Mouse (Mus musculus) adrenal gland, postnatal 36 days (tissue): ENCODE data around the gene Sept9. TPM values are rescaled to one million over a fixed set of nuclear protein-coding genes. Genes with fewer than 3 reads are reported as not detected.
A peak's percentile ranks its signal among the peaks of the same experiment; 100 is the strongest.

ENCODE experiments used
- DNase-seq, 2 experiments: peaks; one replicate each; pipeline ENCODE4 v3.0.0; 2021; ENCODE audit warnings: mixed read lengths in 1 of 2
- total RNA-seq, 2 experiments: library from RNA; stranded (reverse); gene quantifications; 2 replicates each; pipeline ENCODE4 v1.2.3; 2021

Sept9 gene
- total RNA-seq, 2 experiments from 2014 or later: 117 to 134 TPM

DNA sequence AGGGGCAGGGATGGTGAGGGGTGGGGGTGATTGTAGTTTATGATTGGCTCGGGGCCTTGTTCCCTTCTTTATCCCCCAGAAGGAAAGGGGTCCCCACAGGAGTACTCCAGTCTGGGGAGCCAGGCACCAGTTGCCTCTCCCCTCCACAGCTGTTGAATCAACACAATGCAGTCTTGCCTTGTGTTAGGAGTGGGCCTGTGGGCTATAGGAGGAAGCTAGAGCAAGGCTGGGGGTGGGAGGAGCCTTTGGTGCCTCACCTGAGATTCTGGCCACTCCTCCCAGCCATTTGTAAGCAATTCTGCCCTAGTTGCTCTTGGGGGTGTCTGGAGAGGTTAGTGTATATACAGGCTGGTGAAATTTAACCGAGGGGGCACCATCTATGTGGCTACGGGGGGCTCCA, 88.3 kb downstream of the Sept9 start:
- DNase-seq: no peak

DNA sequence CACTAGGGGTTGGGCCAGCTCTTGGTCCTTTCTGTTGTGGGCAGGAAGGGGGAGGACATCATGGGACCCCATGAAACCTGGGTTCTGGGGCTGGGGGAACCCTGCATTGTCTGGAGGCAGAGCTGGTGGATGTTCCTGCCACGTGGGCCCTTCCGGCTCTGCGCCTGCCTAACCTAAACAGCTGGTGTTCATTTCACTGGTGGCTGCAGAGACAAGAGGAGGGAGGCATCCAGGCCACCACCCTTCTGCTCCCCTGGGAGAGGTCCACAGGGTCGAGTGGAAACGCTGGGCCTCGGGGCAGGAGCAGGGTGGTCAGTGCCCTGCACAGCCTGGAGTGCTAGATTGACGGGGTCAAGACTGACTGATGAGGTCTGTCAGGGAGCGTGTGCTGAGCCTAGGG, 89.3 kb downstream of the Sept9 start:
- no peak for DNase-seq

DNA sequence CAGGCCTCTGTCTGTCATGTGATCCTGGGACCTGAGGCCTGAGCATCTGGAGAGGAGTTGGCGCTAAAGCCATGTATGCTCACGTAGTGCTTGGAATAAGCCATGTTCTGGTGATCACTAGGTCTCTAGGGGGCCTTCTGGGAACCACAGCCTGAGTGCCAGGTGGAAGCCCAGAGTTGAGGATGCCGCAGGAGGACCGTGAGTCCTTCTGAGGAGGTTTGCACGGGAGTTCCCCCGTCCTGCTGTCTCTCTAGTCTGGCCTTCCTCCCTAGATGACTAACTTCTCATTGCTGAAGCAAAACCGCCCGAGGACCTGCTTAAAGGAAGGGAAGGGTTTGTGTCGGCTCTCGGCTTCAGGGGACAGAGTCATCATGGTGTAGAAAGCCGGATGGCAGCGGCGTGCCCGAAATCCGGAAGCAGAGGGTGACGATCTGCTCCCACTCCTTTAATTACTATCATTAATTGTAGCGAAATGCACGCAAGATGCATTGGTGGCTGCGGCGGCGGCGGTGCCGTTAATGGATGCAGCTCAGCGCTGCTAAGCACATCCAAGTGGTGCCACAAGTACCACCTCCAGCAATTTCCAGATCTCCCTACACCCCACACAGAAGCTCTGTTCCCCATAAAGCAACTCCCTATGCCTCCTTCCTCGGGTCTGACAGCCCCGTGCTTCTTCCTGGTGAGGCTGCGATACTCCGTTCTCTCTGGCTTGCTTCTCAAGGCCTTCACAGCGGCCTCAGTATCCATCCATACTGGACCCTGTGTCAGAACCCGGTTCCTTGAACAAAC, 92.0 kb downstream of the Sept9 start:
- no peak for DNase-seq

DNA sequence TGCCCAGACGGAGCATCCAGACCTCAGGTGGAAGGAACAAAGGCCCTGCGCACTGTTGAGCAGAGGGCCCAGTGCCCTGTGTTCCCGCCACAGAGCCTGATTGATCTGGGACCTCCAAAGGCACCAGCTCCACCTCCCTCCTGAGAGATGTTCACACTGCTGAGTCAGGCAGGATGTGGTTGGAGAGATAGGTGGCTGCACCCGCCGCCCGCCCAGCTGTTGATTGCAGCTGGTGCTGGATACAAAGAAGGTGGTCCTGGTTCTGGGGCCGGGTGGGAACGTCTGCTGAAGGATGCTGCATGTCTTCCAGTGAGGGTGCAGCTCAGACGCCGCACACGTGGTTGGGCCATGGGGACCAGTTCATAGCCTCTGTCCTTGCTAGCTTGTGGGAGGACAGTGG, 93.0 kb downstream of the Sept9 start:
- no peak for DNase-seq

DNA sequence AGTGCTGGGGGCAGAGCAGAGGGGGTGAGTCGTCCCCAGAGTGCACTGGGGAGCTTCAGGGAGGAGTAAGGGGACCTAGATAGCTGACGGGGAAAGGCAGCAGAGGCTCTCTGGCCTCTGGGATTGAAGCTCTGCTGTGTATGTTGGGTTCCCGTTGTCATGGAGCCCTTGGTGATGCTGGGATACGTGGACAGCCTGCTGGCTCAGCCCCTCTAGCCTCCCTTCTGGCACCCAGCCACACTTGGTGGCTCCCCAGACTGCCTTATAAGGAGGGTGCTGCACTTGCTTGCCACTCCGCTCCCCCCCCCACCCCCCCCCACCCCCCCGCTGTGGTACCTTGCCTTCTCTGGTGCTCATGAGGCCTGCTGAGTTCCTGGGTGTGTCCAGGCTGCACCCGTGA, 95.8 kb downstream of the Sept9 start:
- no peak for DNase-seq

DNA sequence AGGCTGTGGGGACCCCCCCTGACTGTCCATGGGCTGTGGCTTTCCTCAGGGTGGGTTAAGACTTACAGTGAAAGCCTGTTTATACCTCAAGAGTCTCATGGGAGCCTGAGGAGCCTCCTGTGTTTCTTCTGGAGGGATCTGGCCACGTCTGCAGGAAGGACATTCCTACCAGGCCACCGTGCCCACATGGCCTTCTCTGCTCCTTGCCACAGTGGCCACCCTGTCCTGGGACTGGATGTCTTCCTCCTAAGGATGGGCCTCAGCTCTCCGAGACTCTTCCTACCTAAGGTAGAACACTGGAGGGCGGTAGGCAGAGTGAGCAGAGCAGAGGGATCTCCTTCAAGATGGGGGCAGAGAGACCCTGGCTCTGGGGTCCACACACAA, 96.6 kb downstream of the Sept9 start:
- DNase-seq: no peak

DNA sequence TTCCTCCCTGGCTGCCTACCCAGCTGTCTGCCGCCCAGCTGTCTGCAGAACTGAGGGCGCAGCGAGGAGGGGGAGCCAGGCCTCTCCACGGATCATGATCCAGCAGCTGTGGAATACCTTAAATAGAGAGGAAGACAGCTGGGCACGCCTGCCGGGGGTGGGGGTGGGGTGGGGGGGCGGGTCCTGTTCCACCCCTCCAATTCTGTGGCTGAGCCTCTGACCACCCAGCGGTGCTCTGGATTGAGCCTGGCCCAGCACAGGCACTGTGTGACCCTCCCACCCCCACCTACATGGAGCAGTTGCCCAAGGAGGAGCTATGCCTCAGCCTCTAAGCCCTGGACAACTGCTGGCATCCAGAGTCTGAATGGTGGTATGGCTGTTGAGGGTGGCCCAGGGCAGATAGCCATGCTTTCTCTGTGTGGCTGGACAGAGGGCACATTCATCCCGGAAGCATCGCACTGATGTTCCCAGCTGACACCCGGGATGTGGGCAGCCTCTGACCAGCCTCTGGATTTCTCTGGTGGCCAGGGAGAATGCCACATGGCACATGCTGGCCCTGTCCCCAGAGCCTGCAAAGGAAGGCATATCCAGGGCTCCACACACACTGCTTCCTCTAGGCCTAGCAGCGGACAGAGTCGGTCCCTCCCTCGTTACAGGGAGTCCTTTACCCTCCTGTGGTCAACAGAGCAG, 97.2 kb downstream of the Sept9 start:
- DNase-seq: no peak

DNA sequence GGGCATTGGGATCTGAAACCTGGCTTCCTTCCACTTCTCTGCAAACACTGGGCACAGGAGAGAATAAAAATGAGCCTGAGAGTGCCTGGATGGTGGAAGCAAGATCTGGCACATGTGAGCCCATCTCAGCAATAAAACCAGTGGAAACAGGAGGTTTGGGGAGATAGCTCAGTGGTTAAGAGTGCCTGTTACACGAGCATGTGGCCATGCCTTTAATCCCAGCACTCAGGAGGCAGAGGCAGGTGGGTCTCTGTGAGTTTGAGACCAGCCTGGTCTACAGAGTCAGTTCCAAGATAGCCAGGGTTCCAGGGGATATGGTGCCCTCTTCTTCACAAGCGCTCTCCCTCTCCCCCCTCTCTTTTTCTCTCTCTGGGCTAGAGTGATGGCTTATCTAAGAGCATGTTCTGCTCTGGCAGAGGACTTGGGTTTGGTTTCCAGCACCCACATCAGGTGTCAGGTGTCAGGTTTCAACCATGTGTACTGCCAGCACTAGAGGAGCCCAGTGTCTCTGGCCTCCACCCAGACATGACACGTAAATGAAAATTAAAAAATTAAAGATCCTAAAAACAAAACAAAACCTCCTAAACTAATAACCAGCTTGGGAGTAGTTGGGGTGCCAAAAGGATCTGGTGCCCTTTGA, 97.8 kb downstream of the Sept9 start:
- no peak for DNase-seq

DNA sequence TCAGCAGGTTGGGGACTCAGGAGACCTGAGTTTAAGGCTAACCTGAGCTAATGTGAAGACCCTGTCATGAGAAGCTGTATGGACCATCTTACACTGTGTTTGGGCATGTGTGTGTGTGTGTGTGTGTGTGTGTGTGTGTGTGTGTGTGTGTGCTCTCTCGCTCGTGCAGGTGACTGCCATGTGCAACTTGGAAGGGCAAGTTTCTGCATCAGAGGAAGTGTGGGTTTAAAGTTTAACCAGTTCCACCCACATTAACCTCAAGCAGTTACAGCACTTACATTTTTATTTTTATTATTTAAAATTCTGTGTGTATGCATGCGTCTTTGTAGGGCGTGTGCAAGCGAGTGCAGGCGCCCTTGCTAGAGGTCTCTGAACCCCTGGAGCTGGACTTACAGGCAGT, 100.3 kb downstream of the Sept9 start:
- DNase-seq: no peak

DNA sequence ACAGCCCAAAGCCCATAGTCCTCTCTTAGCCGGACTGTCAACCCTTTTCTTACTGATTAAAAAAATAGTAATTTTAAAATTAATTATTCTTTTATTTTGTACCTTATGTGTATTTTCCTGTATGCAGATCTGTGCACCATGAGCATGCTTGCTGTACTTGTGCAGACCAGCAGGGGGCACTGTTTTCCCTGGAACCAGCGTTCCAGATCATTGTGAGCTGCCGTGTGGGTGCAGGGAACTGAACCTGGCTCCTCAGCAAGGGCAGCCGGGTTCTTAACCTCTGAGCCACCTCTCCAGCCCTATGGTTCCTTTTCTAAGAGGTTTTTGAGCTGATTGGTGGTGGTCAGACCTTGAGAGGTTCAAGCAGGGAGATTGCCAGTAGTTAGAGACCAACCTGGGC, 101.3 kb downstream of the Sept9 start:
- no peak for DNase-seq

DNA sequence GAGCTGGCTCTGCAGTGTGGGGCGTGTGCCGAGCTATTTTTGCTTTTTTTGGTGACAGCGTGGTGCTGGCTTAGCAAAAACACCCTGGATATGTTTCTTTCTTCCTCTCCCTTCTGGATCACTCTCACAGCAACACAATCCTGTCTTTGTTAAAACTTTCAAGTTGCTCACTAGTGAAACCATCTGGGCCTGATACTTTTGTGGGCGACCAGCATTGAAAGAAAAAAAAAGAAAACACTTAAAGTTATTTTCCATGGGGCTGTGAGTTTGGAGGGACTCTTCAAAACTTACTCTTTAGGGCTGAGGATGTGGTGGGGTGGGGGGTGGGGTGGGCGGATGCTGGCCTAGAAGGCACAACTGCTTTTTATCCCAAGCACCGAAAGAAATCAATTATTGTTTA, 102.3 kb downstream of the Sept9 start:
- DNase-seq: no peak

DNA sequence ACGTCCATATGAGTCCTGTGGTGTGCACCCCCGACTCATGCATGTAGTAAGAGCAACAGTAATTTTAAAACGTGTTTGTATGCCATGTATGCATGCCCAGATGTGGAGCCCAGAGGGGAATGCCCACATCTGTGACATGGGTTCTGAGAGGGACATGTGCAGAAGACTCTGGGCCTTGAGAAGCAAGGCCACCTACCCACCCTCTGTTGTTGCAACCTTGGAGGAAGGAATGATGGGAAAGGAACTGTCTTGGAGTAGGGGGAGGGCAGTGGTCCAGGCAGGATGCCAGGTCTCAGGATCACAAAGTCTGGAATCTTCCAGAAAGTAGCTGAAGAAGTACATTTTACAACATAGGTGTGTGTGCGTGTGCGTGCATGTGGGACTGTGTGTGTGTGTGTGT, 102.9 kb downstream of the Sept9 start:
- DNase-seq: peak in 1 of 2 experiments; percentile 48

DNA sequence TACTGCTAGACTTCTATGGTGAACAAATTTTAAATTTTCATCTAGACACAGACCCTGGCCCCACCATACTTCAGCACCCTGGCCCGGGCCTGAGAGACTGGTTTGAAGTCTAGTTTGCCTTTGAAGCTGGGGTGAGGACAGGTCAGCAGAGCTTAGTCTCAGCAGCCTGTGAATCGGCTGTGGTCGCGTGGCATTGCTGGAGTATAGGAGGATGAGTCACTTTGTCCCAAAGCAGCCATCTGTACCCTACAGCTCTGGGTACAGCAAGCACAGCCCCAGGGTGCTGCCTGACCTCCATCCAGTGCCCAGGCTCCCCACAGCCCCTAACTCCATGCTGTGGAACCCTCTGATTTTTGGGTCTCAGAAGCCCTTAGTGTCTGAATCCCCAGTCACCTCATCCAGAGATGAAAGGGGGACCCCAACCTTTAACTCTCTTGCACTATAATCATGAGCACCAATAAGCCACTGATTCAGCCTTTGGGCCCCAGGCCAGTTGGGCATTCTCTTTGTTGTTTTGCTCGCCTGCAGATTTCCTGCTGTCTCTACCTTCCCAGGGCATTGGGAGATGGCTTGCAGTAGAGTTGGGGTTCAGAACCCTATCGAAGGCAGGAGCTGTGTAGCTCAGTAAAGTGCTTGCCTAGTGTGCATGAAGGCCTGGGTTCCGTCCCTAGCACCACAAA, 106.2 kb downstream of the Sept9 start:
- DNase-seq: peak; percentile 44 to 49

DNA sequence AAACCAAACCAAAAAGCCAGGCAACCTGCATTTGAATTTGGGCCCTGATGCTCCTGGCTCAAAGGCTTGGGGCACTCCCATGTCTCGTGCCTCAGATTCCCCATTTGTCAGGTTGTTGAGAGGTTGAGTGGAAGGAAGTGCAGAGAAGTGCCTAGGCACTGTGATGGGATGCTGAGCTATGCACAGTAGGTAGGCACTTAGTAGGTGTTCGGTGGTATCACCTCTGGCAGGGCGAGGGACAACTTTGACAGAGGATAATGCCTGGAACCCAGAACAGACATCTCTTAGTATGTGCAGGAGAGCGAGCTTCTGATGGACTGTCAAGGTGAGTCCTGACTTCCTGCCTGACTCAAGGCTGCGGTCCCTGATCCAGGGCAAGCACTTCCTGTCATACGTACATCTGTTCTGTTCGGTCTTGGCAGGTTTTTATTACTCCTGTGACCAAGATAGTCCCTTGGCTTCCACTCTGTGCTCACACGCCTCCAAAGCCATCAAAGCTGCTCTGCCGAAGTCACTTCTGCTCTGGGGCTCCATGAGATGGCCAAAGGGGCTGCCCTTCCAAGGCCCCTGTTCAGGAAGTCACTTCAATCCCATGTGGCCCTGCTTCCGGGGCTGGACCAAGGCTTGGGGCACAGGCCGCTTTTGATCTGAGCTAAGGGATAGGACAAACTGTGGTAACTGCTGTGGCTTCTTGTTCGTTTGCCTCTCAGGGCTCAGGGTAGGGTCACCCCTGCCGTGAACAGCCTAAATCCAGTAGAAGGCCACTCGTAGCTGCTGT, 107.0 kb downstream of the Sept9 start:
- no peak for DNase-seq

DNA sequence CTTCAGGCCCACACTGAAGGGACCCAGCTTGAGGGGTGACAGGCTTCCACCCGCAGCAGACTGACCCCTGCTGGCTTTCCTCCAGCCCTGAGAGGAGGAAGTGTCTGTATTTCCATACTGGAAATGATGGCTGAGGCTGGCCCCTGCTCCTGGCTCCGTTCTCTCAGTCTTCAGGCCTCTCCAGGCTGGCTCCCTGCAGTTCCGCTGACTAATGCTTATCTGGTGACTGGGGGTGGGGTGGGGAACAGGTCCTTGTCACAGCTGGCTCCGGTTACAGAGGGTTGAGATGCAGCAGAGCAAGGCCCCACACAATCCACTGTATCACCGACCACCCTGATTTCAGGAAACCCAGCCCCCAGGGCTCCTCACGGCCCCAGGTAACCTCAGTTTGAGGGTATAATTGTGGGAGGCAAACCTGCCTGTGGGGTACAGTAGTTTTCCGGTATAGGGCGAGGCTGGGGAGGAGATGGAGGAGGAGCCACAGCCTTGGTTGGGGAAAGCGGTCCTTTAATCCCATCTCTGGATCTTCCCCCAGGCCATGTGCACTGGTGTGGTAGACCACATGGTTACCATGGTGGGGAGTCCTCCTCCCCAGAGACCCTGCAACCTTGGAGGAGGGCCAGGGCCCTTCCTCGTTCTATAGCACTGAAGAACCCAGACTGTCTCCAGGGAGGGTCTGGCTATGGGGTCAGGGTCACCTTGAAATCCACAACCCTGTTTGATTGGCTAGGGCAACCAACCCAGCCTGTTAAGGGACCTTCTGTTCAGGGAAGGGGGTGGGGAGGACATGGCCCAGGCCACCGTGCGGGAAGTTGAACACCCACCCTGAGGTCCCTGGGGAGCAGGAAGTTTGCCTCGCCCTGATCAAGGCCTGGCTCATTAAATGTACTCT, 108.7 kb downstream of the Sept9 start:
- peak; percentile 87 to 88 for DNase-seq

DNA sequence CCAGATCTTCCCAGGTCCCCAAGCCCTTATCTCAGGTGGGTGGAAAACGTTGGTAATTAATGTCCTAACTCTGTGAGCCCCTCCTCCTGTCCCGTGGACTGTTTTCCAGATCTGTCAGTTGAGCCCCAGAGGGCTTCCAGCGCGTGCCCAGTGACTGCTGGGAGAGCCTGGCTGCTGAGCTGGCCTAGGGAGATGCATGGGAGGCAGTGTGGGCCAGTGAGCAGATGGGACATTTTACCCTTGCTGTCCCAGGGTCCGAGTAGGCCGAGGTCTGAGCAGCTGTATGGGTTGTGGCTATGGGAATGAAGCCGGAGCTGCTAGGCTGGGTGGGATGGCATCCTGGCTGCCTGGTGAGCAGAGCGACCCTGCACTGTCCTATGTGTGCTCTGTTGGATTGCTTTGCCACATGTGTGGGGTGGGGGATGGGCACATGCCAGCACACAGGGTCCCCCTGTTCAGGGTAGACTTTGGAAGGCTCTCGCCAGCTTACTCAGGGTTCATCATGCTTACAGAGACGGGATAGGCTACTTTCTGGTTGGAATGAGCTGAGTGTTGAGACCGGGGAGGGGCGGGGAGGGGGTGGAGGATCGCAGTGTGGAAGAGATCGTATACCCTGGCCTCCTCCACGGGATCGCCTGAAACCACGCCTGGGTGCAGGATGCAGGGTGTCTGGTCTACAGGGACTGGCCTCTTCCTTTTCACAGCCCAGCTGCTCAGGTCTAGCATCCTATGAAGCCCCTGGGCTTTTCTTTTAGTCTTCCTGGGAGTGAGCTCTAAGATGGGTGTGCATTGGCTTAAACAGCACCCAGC, 109.9 kb downstream of the Sept9 start:
- no peak for DNase-seq

DNA sequence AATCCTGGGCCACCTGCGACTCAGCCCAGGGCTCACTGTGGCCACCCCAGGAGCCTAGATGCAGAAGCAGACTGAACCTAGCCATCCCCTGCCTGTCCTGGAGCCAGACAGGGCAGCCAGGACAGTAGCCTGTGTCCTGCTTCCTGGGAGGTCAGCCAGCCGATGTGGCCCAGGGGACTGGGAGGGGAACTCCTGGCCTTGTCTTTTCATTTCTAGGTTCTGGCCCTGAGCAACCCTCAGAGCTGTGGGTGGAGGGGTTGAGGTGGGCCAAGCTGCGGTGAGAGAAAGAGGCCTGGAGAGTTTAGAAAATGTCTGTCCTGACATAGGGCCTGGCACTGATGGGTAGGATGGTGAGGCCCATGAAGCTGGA, 110.4 kb downstream of the Sept9 start:
- DNase-seq: no peak

DNA sequence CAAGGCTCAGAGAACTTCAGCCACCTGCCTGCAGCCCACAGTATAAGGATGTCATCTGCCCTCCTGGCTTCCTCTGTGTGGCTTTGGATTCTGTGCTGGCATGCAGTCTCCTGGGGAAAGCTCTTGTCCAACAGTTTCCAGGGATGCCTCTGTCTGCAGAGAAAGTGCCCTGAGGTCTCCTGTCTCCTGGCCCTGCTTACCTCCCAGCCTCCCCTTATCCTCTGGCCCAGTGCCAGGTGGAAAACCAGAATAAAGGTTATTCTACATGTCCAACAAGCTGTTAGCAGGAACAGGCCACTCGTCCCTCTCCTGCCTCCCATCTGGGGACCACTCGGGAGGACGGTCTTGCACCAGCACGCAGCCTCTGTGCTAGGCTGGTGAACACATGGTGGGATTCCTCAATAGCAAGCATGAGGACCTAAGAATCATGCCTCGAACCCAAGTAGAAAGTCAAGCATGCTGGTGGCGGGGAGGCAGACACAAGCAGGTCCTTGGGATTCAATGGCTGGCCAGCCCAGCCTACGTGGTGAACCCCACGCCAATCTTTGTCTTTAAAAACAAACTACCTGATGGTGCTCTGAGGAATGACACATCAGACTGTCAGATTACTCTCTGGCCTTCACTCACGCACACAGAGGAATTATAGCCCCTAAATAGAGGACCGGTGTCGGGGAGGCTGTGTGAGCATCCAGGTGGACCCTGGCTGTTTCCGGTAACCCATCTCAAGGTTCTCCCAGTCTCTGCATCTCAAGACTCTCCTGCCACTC, 111.1 kb downstream of the Sept9 start:
- DNase-seq: no peak

DNA sequence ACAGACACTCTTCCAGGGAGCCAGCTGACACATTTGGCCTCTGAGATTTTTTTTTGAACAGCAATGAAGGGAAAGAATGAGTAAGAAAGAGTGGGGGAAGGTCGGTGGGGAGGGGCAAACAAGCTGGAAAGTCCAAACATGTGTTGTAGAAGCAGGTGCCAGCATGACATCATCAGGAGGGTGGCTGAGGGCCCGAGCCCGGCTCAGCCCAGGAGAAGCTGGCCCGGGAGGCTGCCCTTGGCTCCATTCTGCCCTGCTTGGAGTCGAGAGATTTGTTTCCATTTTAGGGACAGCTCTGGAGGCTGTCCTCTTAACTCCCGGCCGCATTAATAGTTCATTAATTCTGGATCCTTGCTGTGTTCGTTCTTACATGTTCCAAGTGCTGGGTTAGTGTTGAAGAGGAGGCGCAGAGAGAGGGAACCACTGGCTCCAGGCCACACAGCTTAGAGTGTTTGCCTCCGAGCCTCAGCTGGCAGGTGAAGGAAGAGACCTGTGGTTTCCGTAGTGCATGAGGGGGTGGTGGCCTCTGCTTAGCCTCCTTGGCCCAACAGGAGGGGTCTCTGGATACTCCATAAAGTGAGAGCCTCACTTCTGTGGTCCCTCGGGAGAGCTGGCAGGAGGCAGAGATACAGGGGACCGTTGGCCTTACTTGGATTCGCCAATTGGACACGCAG, 111.8 kb downstream of the Sept9 start:
- DNase-seq: peak; percentile 86 to 89
